Comparison of ENCODE assay signal across 21 mouse cellular contexts in genomic region chrX:71028007-71028406, GRCm38 (mm10). TPM values are rescaled to one million over a fixed set of nuclear protein-coding genes. Genes with fewer than 3 reads are reported as not detected.
DNase-seq lines count a peak whose midpoint lies in the region; ATAC-seq lines count a peak whose summit lies in the region.
"Had no signal": no experiment of that assay in that cellular context is flagged by ENCODE, and none has a peak within 500 bp of the region (broad histone marks: within the 10 kb centered on the region; RNA-seq: fewer than 3 reads in every experiment).

No protein-coding gene starts in this region.

- H3K36me3 ChIP-seq in forebrain, embryonic 14.5 days (ENCODE audit: control insufficient read depth, insufficient read depth, low read length), result no peaks in the 10 kb centered on the region
- H3K36me3 ChIP-seq in forebrain, embryonic 15.5 days, result no peaks in the 10 kb centered on the region
- H3K36me3 ChIP-seq: forebrain, embryonic 10.5 days; heart, embryonic 10.5 days; heart, embryonic 13.5 days; hindbrain, embryonic 12.5 days; hindbrain, embryonic 15.5 days had no signal

- no peak overlapping the region for H3K27ac ChIP-seq in forebrain, embryonic 14.5 days (ENCODE audit: low read depth, low read length)
- H3K27ac ChIP-seq in forebrain, embryonic 15.5 days (replicated peaks), result no peak overlapping the region
- H3K27ac ChIP-seq: forebrain, embryonic 10.5 days; heart, adult 2 months; heart, embryonic 10.5 days; heart, embryonic 13.5 days; hindbrain, embryonic 12.5 days; hindbrain, embryonic 15.5 days had no signal

- DNase-seq in forebrain, embryonic 14.5 days (ENCODE audit: low spot score), result peak; percentile 58
- peak; percentile 13 for DNase-seq in 3T3-L1 (ENCODE audit: low read depth, low spot score)
- DNase-seq in Muller cell, postnatal 12 days (ENCODE audit: inconsistent ontology term), result peak; percentile 81
- no peak for DNase-seq in heart, postnatal 25 days (ENCODE audit: low spot score)
- no peak for DNase-seq in layer of hippocampus, adult 9-10 months (ENCODE audit: low spot score)
- DNase-seq: adrenal gland, adult 2 months; adrenal gland, postnatal 14 days; cerebellum, adult 18-20 months; cerebellum, adult 9-10 months; cerebellum, postnatal 14 days; gastrocnemius, postnatal 10 days; gastrocnemius, postnatal 36 days; heart, adult 2 months; heart, postnatal 14 days had no signal

- H3K4me1 ChIP-seq in forebrain, embryonic 14.5 days (ENCODE audit: control insufficient read depth, insufficient read depth, low read length), result no peaks in the 10 kb centered on the region
- H3K4me1 ChIP-seq in forebrain, embryonic 15.5 days, result no peaks in the 10 kb centered on the region
- H3K4me1 ChIP-seq: forebrain, embryonic 10.5 days; heart, embryonic 10.5 days; hindbrain, embryonic 12.5 days; hindbrain, embryonic 15.5 days had no signal

- no peak overlapping the region for H3K4me3 ChIP-seq in forebrain, embryonic 14.5 days (ENCODE audit: low read depth, low read length)
- H3K4me3 ChIP-seq in forebrain, embryonic 15.5 days, result no peak overlapping the region
- H3K4me3 ChIP-seq: forebrain, embryonic 10.5 days; heart, adult 2 months; heart, embryonic 10.5 days; heart, embryonic 13.5 days; hindbrain, embryonic 12.5 days; hindbrain, embryonic 15.5 days had no signal

- intact Hi-C loops in heart, postnatal 25 days (cut with DNase I), result no loop called here

- no peaks in the 10 kb centered on the region for H3K9me3 ChIP-seq in forebrain, embryonic 14.5 days (replicated peaks; ENCODE audit: control insufficient read depth, low read length)
- H3K9me3 ChIP-seq in forebrain, embryonic 15.5 days, result no peaks in the 10 kb centered on the region
- H3K9me3 ChIP-seq: forebrain, embryonic 10.5 days; heart, embryonic 10.5 days; heart, embryonic 13.5 days; hindbrain, embryonic 12.5 days; hindbrain, embryonic 15.5 days had no signal

- no peaks in the 10 kb centered on the region for H3K27me3 ChIP-seq in forebrain, embryonic 14.5 days (replicated peaks; ENCODE audit: control insufficient read depth, insufficient read depth, low read length)
- H3K27me3 ChIP-seq in forebrain, embryonic 15.5 days, result no peaks in the 10 kb centered on the region
- H3K27me3 ChIP-seq: heart, embryonic 13.5 days; hindbrain, embryonic 12.5 days; hindbrain, embryonic 15.5 days had no signal

- H3K4me2 ChIP-seq in forebrain, embryonic 14.5 days (ENCODE audit: low read length), result no peak overlapping the region
- H3K4me2 ChIP-seq in forebrain, embryonic 15.5 days (replicated peaks), result no peak overlapping the region
- H3K4me2 ChIP-seq: heart, embryonic 13.5 days; hindbrain, embryonic 12.5 days; hindbrain, embryonic 15.5 days had no signal

- peak; percentile 55; the same call in 1 of the 2 replicates for ATAC-seq in forebrain, embryonic 14.5 days
- ATAC-seq in forebrain, embryonic 15.5 days (replicated peaks), result no peak; the same call in 1 of the 2 replicates
- ATAC-seq: intestine, postnatal 0 days had no signal

- H3K9ac ChIP-seq in forebrain, embryonic 14.5 days (ENCODE audit: low read length), result no peak overlapping the region
- no peak overlapping the region for H3K9ac ChIP-seq in forebrain, embryonic 15.5 days (replicated peaks)
- H3K9ac ChIP-seq: heart, embryonic 13.5 days; hindbrain, embryonic 12.5 days; hindbrain, embryonic 15.5 days had no signal

- WGBS in forebrain, embryonic 14.5 days, result 53% methylated on average over 4 of the region's 4 CpGs
- 41% methylated on average over 4 of the region's 4 CpGs for WGBS in forebrain, embryonic 15.5 days

RNA-seq across cellular contexts. Expression of gene Mamld1, which starts 22.0 kb away (rescaled TPM):
- 7.5 and 7.6 TPM in 2 replicates for polyA plus RNA-seq in forebrain, embryonic 14.5 days (2014; fragmentation: Nextera tagmentation; extraction: Ambion mirVana)
- polyA plus RNA-seq in forebrain, embryonic 15.5 days (2015; fragmentation: Nextera tagmentation; extraction: Ambion mirVana), result 4.3 and 4.7 TPM in 2 replicates
- 1 to 10 TPM; 7.6 to 8.4 TPM for total RNA-seq in heart, postnatal 25 days (2021)

Comparison
In these comparisons a context has a peak if more than half of its experiments do, and no peak if none do; other contexts are left out.
1. DNase-seq: peak in forebrain, embryonic 14.5 days (single experiment), 3T3-L1 (single experiment) and Muller cell, postnatal 12 days (single experiment); none in heart, postnatal 25 days (single experiment) and layer of hippocampus, adult 9-10 months (single experiment).